ENCODE assay signal across 13 mouse cellular contexts in the genomic region with DNA sequence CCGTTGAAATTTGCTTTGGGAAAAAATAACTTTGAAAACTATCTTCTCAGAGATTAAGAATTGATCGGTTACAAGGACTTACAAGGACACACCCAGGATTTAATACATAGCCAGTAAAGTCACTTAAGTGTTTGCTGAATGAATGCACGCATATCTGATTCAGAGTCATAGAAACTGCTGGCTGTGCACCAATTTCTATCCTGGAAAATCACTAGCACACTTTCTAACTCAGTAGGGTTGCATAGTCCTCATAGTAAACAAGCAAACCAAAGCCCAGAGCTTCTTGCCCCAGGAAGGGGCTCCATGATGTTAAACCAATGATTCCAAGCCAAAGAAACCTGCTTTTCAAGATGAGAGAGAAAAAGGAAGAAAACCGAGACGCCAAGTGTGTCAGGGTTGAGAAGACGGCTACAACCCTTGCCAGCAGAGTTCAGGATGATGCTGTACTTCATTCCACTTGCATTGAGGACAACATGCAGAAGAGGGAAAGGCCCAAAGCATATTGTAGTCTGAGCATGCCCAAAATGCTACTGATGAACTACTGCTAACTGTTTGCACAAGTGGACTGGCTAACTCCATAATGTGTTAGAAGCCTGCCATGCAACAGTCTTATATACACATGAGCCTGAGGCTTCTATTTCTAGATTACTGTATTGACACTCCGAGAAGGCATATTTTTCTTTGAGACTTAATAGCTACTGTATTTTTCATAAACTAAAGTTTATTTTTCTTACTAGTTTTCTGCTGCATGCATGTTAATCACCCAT.
A peak's percentile ranks its signal among the peaks of the same experiment; 100 is the strongest.
DNase-seq lines count a peak whose midpoint lies in the region; ATAC-seq lines count a peak whose summit lies in the region.
"Had no signal": no experiment of that assay in that cellular context is flagged by ENCODE, and none has a peak within 500 bp of the region (broad histone marks: within the 10 kb centered on the region; RNA-seq: fewer than 3 reads in every experiment).

No protein-coding gene starts in this region.

- H3K36me3 ChIP-seq in neural tube, embryonic 12.5 days = no peaks in the 10 kb centered on the region
- H3K36me3 ChIP-seq in hindbrain, embryonic 12.5 days = no peaks in the 10 kb centered on the region
- H3K36me3 ChIP-seq in midbrain, embryonic 13.5 days = no peaks in the 10 kb centered on the region
- H3K36me3 ChIP-seq: limb, embryonic 12.5 days; liver, embryonic 15.5 days had no signal

- H3K9ac ChIP-seq in neural tube, embryonic 12.5 days = no peak overlapping the region
- no peak overlapping the region for H3K9ac ChIP-seq in hindbrain, embryonic 12.5 days
- no peak overlapping the region for H3K9ac ChIP-seq in midbrain, embryonic 13.5 days (replicated peaks)
- H3K9ac ChIP-seq: limb, embryonic 12.5 days; liver, embryonic 15.5 days had no signal

- H3K4me2 ChIP-seq in neural tube, embryonic 12.5 days (replicated peaks) = no peak overlapping the region
- H3K4me2 ChIP-seq in hindbrain, embryonic 12.5 days (replicated peaks) = no peak overlapping the region
- no peak overlapping the region for H3K4me2 ChIP-seq in midbrain, embryonic 13.5 days (replicated peaks)
- H3K4me2 ChIP-seq: heart, embryonic 11.5 days; limb, embryonic 12.5 days; liver, embryonic 15.5 days had no signal

- DNase-seq in neural tube, embryonic 10.5 days (ENCODE audit: extremely low spot score, low spot score) = no peak
- no peak for DNase-seq in kidney, adult 18-20 months
- DNase-seq in left cerebral cortex, postnatal 14 days (ENCODE audit: low spot score in 2 of 2) = no peak
- DNase-seq in embryo, embryonic 11 days = no peak
- DNase-seq: gastrocnemius, postnatal 14 days; kidney, adult 8-10 months; thymus, postnatal 14 days had no signal

- peak; percentile 20; the same call in 1 of the 2 replicates for ATAC-seq in neural tube, embryonic 12.5 days (ENCODE audit: low FRiP score, low read depth)
- ATAC-seq in hindbrain, embryonic 12.5 days (ENCODE audit: low FRiP score) = no peak
- peak; percentile 61; the same call in 1 of the 2 replicates for ATAC-seq in midbrain, embryonic 13.5 days

- H3K27me3 ChIP-seq in neural tube, embryonic 12.5 days (replicated peaks) = no peaks in the 10 kb centered on the region
- no peaks in the 10 kb centered on the region for H3K27me3 ChIP-seq in hindbrain, embryonic 12.5 days
- H3K27me3 ChIP-seq in midbrain, embryonic 13.5 days = no peaks in the 10 kb centered on the region
- H3K27me3 ChIP-seq: limb, embryonic 12.5 days; liver, embryonic 15.5 days had no signal

- peak overlapping the region; percentile 27; the same call in 1 of the 2 replicates for H3K27ac ChIP-seq in neural tube, embryonic 12.5 days
- peak overlapping the region; percentile 70 for H3K27ac ChIP-seq in hindbrain, embryonic 12.5 days
- peak overlapping the region; percentile 85 for H3K27ac ChIP-seq in midbrain, embryonic 13.5 days
- H3K27ac ChIP-seq: limb, embryonic 12.5 days; liver, embryonic 15.5 days had no signal

- intact Hi-C loops in left cerebral cortex, postnatal 14 days (cut with DNase I) = loop anchor here (5.0 kb wide), 1 partner anchor 102 kb away; no protein-coding TSS in a partner anchor

- peaks cover 14% of the 10 kb centered on the region for H3K4me1 ChIP-seq in neural tube, embryonic 12.5 days
- peaks cover 24% of the 10 kb centered on the region for H3K4me1 ChIP-seq in hindbrain, embryonic 12.5 days
- H3K4me1 ChIP-seq in midbrain, embryonic 13.5 days (replicated peaks) = peaks cover 33% of the 10 kb centered on the region
- H3K4me1 ChIP-seq: liver, embryonic 15.5 days had no signal

- H3K9me3 ChIP-seq in neural tube, embryonic 12.5 days = no peaks in the 10 kb centered on the region
- H3K9me3 ChIP-seq in hindbrain, embryonic 12.5 days (replicated peaks) = no peaks in the 10 kb centered on the region
- H3K9me3 ChIP-seq in midbrain, embryonic 13.5 days = no peaks in the 10 kb centered on the region
- H3K9me3 ChIP-seq: limb, embryonic 12.5 days; liver, embryonic 15.5 days had no signal

- H3K4me3 ChIP-seq in neural tube, embryonic 12.5 days = no peak overlapping the region
- H3K4me3 ChIP-seq in hindbrain, embryonic 12.5 days = no peak overlapping the region
- no peak overlapping the region for H3K4me3 ChIP-seq in midbrain, embryonic 13.5 days (replicated peaks)
- H3K4me3 ChIP-seq: limb, embryonic 12.5 days; liver, embryonic 15.5 days had no signal

- WGBS in neural tube, embryonic 12.5 days = 87% methylated on average over 7 of the region's 7 CpGs
- WGBS in hindbrain, embryonic 12.5 days = 87% methylated on average over 7 of the region's 7 CpGs
- 81% methylated on average over 7 of the region's 7 CpGs for WGBS in midbrain, embryonic 13.5 days

Comparison
In these comparisons a context has a peak if more than half of its experiments do, and no peak if none do; other contexts are left out.
1. H3K27ac ChIP-seq: peak in every context shown above with its lines; median percentile 85 in midbrain, embryonic 13.5 days; 70 in hindbrain, embryonic 12.5 days; 27 in neural tube, embryonic 12.5 days.